Mouse (Mus musculus): ENCODE measurements around the gene Aplp2. TPM values are rescaled to one million over a fixed set of nuclear protein-coding genes. Genes with fewer than 3 reads are reported as not detected.
"Not testable (repeated sequence)": the region's sequence is repeated elsewhere in the genome, so short reads cannot be mapped to it uniquely, and the experiment has no call there.

Gene Aplp2
- polyA plus RNA-seq, 1 experiment = 574 TPM

DNA sequence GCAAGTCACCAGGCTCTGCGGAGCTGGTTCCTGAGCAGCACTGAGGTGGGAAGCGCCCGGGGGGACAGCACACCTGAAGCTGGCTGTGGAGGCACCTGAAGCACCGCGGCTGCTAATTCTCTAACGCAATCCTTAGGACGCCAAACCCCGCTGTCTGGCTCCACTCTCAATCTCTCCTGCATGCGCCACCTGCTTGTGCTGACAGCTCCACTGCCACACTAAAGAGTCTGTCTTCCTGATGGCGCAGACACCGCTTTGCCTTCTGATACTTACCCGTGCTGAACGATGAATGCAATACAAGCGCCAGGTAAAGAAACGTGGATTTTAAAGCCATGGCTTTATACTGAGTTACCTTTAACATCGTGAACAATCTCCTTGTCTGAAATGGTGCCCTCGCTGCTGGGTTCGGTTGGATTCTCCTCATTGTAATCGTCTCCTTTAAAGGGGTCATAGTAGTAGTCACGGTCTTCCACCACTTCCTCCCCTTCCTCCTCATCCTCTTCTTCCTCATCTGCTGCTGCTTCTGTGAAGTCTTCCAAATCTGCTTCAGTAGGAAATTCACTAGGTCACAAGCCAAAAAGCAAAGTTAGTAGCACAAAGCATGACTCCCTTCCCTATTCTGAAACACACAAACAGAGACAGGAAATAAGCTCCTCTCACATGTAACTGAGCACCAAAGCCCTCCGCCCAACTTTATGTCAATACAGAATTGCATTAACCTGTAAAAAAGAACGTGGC lies 43.1 kb downstream of the Aplp2 start:
- Histone ChIP-seq H3K36me3 (ENCODE audit: control insufficient read depth, insufficient read depth, low read length) (peaks cover 5% of the 10 kb centered on the region), H3K4me3 (ENCODE audit: insufficient read depth, low read depth, low read length) (no peak overlapping the region), H3K27me3 (replicated peaks; ENCODE audit: control insufficient read depth, insufficient read depth, low read length) (no peaks in the 10 kb centered on the region), H3K4me1 (ENCODE audit: control insufficient read depth, insufficient read depth, low read length) (no peaks in the 10 kb centered on the region), H3K27ac (ENCODE audit: insufficient read depth, low read depth, low read length) (no peak overlapping the region)
- TF ChIP-seq POLR2A (IDR thresholded peaks at IDR 0.05; ENCODE audit: low read depth, low read length) = no peak
- TF ChIP-seq CTCF (conservative IDR thresholded peaks at IDR 0.05; ENCODE audit: insufficient read depth, insufficient read length, low read depth, low read length) = no peak
- no peak for DNase-seq
- 92% methylated on average over 22 of the region's 22 CpGs for WGBS

DNA sequence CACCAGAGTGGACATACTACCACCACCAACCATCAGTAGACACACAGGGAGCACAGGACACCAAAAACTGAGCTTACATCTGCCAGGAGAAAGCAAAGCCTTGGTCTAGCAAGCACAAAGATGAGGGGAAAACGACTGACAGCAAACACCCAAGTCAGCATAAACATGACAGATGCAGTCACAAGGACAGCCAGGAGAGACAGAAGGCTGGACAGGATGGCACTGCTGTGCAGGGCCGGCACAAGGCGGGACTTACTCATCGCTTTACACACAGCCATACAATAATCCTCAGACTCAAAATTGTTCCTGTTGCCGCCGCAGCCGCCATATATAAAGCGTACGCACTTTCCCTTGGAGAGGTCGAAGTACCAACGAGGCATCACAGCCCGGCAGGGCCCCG lies 44.3 kb downstream of the Aplp2 start:
- no peak overlapping the region for H3K27ac ChIP-seq (ENCODE audit: insufficient read depth, low read depth, low read length)
- TF ChIP-seq POLR2A (IDR thresholded peaks at IDR 0.05; ENCODE audit: low read depth, low read length) (no peak), CTCF (conservative IDR thresholded peaks at IDR 0.05; ENCODE audit: insufficient read depth, insufficient read length, low read depth, low read length) (no peak)
- H3K36me3 ChIP-seq (ENCODE audit: control insufficient read depth, insufficient read depth, low read length) = peaks cover 5% of the 10 kb centered on the region
- no peak for DNase-seq
- H3K4me1 ChIP-seq (ENCODE audit: control insufficient read depth, insufficient read depth, low read length) = no peaks in the 10 kb centered on the region
- WGBS = 93% methylated on average over 13 of the region's 13 CpGs
- H3K4me3 ChIP-seq (ENCODE audit: insufficient read depth, low read depth, low read length) = no peak overlapping the region
- H3K27me3 ChIP-seq (replicated peaks; ENCODE audit: control insufficient read depth, insufficient read depth, low read length) = no peaks in the 10 kb centered on the region

DNA sequence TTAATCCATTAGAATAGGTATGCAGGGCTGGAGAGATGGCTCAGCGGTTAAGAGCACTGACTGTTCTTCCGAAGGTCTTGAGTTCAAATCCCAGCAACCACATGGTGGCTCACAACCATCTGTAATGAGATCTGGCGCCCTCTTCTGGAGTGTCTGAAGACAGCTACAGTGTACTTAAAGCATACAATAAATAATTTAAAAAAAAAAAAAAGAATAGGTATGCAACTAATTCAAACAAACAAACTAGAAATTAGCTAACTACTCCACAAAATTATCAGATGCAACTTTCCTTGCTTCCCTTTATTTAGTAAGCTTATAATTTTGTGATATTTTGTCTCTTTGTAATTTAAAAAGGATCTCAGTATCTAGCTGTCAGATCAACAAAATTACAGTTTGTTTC lies 46.1 kb downstream of the Aplp2 start:
- not testable (repeated sequence) for H3K4me3 ChIP-seq (ENCODE audit: insufficient read depth, low read depth, low read length); H3K36me3 ChIP-seq (ENCODE audit: control insufficient read depth, insufficient read depth, low read length); DNase-seq; H3K27ac ChIP-seq (ENCODE audit: insufficient read depth, low read depth, low read length); H3K27me3 ChIP-seq (replicated peaks; ENCODE audit: control insufficient read depth, insufficient read depth, low read length); H3K4me1 ChIP-seq (ENCODE audit: control insufficient read depth, insufficient read depth, low read length)
- WGBS = 90% methylated on average over 3 of the region's 3 CpGs

DNA sequence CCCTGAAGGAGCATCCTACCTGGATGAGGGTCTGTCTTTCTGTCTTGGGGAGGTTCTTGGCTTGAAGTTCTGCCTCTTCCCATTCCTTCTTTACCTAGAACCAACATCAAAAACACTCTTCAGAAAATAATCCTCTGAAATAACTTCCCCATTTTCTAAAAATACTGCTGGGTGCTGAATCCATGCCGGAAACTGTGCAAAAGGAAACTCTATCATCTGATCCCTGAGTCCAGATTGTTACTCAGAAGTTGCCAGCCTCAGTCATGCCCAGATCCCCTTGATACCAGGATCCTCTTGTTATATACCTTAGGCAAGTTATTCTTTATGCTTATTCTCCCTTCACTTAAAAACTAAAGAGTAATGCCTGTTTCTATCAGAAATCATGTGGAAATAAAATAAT lies 48.3 kb downstream of the Aplp2 start:
- no peak for DNase-seq
- Histone ChIP-seq H3K36me3 (ENCODE audit: control insufficient read depth, insufficient read depth, low read length) (peaks cover 9% of the 10 kb centered on the region), H3K27me3 (replicated peaks; ENCODE audit: control insufficient read depth, insufficient read depth, low read length) (no peaks in the 10 kb centered on the region), H3K27ac (ENCODE audit: insufficient read depth, low read depth, low read length) (no peak overlapping the region), H3K4me3 (ENCODE audit: insufficient read depth, low read depth, low read length) (no peak overlapping the region), H3K4me1 (ENCODE audit: control insufficient read depth, insufficient read depth, low read length) (no peaks in the 10 kb centered on the region)
- TF ChIP-seq CTCF (conservative IDR thresholded peaks at IDR 0.05; ENCODE audit: insufficient read depth, insufficient read length, low read depth, low read length) (no peak), POLR2A (IDR thresholded peaks at IDR 0.05; ENCODE audit: low read depth, low read length) (no peak)
- WGBS = 70% methylated on average over 1 of the region's 1 CpGs

DNA sequence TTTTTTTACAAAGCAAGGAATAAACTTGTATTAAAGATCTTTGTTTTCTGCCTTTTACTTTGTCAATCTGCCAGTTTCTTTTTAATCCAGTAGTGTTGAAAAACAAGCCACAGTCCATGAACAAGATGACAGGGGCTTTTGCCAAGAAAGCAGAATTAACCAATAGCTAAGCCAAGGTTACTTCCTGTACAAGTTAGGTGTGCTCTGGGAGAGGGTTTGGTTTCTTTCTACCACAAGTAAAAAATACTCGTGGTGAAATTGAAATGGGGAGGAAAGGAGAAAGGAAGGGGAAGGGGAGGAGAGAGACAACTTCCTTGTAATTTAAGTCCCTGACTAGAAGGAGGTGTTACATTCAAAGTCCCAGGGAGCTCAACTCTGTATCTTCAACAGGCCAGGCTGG lies 48.7 kb downstream of the Aplp2 start:
- TF ChIP-seq CTCF (conservative IDR thresholded peaks at IDR 0.05; ENCODE audit: insufficient read depth, insufficient read length, low read depth, low read length) = no peak
- no peak for TF ChIP-seq POLR2A (IDR thresholded peaks at IDR 0.05; ENCODE audit: low read depth, low read length)
- H3K27ac ChIP-seq (ENCODE audit: insufficient read depth, low read depth, low read length) = no peak overlapping the region
- WGBS = 25% methylated on average over 1 of the region's 1 CpGs

DNA sequence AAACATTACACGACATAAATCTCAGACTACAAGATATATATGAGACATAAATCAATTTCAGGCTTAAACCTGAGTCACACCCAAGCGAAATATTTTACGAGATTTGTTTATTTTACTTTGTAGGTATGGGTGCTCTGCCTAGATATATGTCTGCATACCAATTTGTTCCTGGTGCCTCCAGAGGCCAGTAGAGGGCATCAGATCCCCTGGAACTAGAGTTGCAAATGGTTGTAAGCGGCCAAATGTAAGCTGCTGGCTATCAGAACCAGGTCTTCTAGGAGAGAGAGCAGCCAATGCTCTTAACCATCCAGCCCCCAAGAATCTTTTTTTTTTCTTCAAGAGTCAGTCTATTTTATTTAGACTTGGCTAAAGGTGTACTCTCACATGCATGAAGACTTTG lies 51.7 kb downstream of the Aplp2 start:
- H3K4me3 ChIP-seq (ENCODE audit: insufficient read depth, low read depth, low read length) = no peak overlapping the region
- no peaks in the 10 kb centered on the region for H3K4me1 ChIP-seq (ENCODE audit: control insufficient read depth, insufficient read depth, low read length)
- peak; percentile 52 for DNase-seq
- 87% methylated on average over 4 of the region's 4 CpGs for WGBS
- TF ChIP-seq CTCF (conservative IDR thresholded peaks at IDR 0.05; ENCODE audit: insufficient read depth, insufficient read length, low read depth, low read length) (peak; percentile 48), POLR2A (IDR thresholded peaks at IDR 0.05; ENCODE audit: low read depth, low read length) (no peak)
- no peaks in the 10 kb centered on the region for H3K27me3 ChIP-seq (replicated peaks; ENCODE audit: control insufficient read depth, insufficient read depth, low read length)
- H3K27ac ChIP-seq (ENCODE audit: insufficient read depth, low read depth, low read length) = no peak overlapping the region
- peaks cover 8% of the 10 kb centered on the region for H3K36me3 ChIP-seq (ENCODE audit: control insufficient read depth, insufficient read depth, low read length)

More for the DNA sequence above, 48.7 kb downstream of the Aplp2 start:
- H3K36me3 ChIP-seq (ENCODE audit: control insufficient read depth, insufficient read depth, low read length) = peaks cover 10% of the 10 kb centered on the region
- no peak overlapping the region for H3K4me3 ChIP-seq (ENCODE audit: insufficient read depth, low read depth, low read length)
- peak; percentile 37 for DNase-seq
- no peaks in the 10 kb centered on the region for H3K27me3 ChIP-seq (replicated peaks; ENCODE audit: control insufficient read depth, insufficient read depth, low read length)
- H3K4me1 ChIP-seq (ENCODE audit: control insufficient read depth, insufficient read depth, low read length) = no peaks in the 10 kb centered on the region

DNA sequence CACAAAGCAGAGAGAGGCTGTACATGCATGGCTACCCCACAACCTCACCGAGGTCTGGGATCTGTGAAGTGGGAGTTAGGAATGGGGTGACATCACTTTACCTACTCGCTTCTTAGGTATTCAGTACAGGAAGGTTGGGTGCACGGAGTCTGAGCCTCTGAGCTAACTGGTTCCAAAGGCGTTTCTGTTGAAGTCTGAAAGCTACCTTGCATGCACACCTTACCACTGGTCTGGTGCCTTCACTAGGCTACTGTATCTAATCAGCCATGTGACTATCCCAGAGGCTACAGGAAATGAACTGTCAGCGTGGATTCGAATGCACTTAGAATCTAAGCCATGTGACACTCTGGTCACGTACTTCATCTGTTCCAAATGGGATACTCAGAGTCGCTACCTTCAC lies 55.0 kb downstream of the Aplp2 start:
- H3K4me1 ChIP-seq (ENCODE audit: control insufficient read depth, insufficient read depth, low read length) = no peaks in the 10 kb centered on the region
- H3K36me3 ChIP-seq (ENCODE audit: control insufficient read depth, insufficient read depth, low read length) = peaks cover 8% of the 10 kb centered on the region
- H3K4me3 ChIP-seq (ENCODE audit: insufficient read depth, low read depth, low read length) = no peak overlapping the region
- WGBS = 80% methylated on average over 8 of the region's 8 CpGs
- H3K27ac ChIP-seq (ENCODE audit: insufficient read depth, low read depth, low read length) = no peak overlapping the region
- no peak for TF ChIP-seq CTCF (conservative IDR thresholded peaks at IDR 0.05; ENCODE audit: insufficient read depth, insufficient read length, low read depth, low read length)
- TF ChIP-seq POLR2A (IDR thresholded peaks at IDR 0.05; ENCODE audit: low read depth, low read length) = no peak
- H3K27me3 ChIP-seq (replicated peaks; ENCODE audit: control insufficient read depth, insufficient read depth, low read length) = no peaks in the 10 kb centered on the region
- DNase-seq = no peak
